In the genomic region with DNA sequence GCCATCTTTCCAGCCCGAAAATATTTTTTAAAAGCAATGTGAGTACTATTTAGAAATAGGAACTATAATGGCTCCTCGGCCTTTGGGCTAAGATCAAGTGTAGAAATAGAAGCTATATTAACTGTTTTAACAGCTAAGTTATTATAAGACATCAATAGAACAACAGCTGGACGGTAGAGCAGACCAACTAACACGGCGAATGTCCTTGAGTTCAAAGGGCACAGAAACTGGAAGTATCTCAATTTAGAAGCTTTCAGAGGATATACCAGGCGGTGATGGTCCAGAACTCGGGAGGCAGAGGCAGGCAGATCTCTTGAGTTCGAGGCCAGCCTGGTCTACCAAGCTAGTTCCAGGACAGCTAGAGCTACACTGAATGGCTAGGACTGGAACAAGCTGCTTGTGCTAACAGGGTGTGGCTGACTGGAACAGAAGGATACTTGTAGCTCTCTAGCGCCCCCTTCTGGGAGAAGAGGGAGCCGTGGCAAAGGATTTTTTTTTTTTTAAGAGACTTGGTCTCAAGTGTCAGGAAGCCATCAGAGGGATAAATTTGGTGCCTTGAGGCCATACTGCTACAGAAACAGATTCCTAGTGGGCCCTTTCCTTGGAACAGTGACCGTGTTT, we compare ENCODE assay signal across 9 mouse cellular contexts. TPM values are rescaled to one million over a fixed set of nuclear protein-coding genes. Genes with fewer than 3 reads are reported as not detected.
DNase-seq lines count a peak whose midpoint lies in the region; ATAC-seq and TF ChIP-seq lines count a peak whose summit lies in the region.
"Had no signal": no experiment of that assay in that cellular context is flagged by ENCODE, and none has a peak within 500 bp of the region (broad histone marks: within the 10 kb centered on the region; RNA-seq: fewer than 3 reads in every experiment).

No protein-coding gene starts in this region.

- H3K36me3 ChIP-seq in forebrain, postnatal 0 days (ENCODE audit: insufficient read depth) = peaks cover 36% of the 10 kb centered on the region
- peaks cover 79% of the 10 kb centered on the region for H3K36me3 ChIP-seq in liver, embryonic 12.5 days

- no peaks in the 10 kb centered on the region for H3K9me3 ChIP-seq in forebrain, postnatal 0 days (ENCODE audit: low read length)
- no peaks in the 10 kb centered on the region for H3K9me3 ChIP-seq in liver, embryonic 12.5 days (replicated peaks)

- TF ChIP-seq POLR2A in brain, embryonic 14.5 days (IDR thresholded peaks at IDR 0.05; ENCODE audit: borderline replicate concordance, extremely low read depth, insufficient read depth, insufficient read length, poor library complexity, severe bottlenecking) = no peak

- no peak for ATAC-seq in forebrain, postnatal 0 days
- ATAC-seq in liver, embryonic 12.5 days = no peak

- H3K4me2 ChIP-seq in forebrain, postnatal 0 days (ENCODE audit: low read depth) = no peak overlapping the region
- H3K4me2 ChIP-seq in liver, embryonic 12.5 days = no peak overlapping the region

- DNase-seq in 3134 (ENCODE audit: extremely low read depth, insufficient read length, low spot score) = peak; percentile 50
- peak; percentile 79 to 86 for DNase-seq in CD8-positive naive resting alpha-beta T cell, adult 2 months (ENCODE audit: low read depth in 2 of 2, low spot score in 2 of 2)
- peak; percentile 76 for DNase-seq in brain, embryonic 14.5 days (ENCODE audit: low read depth)
- peak; percentile 67 for DNase-seq in forebrain, postnatal 0 days
- DNase-seq in kidney, adult 8-10 months = peak; percentile 23 to 61
- peak; percentile 38 for DNase-seq in ovary, postnatal 36 days (ENCODE audit: low spot score)
- peak; percentile 61 to 68 for DNase-seq in thymus, postnatal 36 days

- no peaks in the 10 kb centered on the region for H3K27me3 ChIP-seq in forebrain, postnatal 0 days (ENCODE audit: insufficient read depth, low read length)
- no peaks in the 10 kb centered on the region for H3K27me3 ChIP-seq in liver, embryonic 12.5 days (replicated peaks)

- no peaks in the 10 kb centered on the region for H3K4me1 ChIP-seq in forebrain, postnatal 0 days (ENCODE audit: insufficient read depth)
- H3K4me1 ChIP-seq in liver, embryonic 12.5 days = peaks cover 60% of the 10 kb centered on the region

- whole genome bisulfite sequencing in forebrain, postnatal 0 days = 76% methylated on average over 11 of the region's 11 CpGs
- WGBS in liver, embryonic 12.5 days (ENCODE audit: insufficient replicate concordance) = 63% methylated on average over 11 of the region's 11 CpGs

- H3K4me3 ChIP-seq in forebrain, postnatal 0 days (ENCODE audit: low read depth, low read length) = no peak overlapping the region
- H3K4me3 ChIP-seq in liver, embryonic 12.5 days = no peak overlapping the region

- no peak overlapping the region for H3K9ac ChIP-seq in forebrain, postnatal 0 days
- H3K9ac ChIP-seq in liver, embryonic 12.5 days = 0 out of 2 replicates have a peak overlapping the region, but pooled peaks have one; percentile 37

- H3K27ac ChIP-seq in forebrain, postnatal 0 days (ENCODE audit: low read depth, low read length) = no peak overlapping the region
- peak overlapping the region; percentile 86 for H3K27ac ChIP-seq in liver, embryonic 12.5 days

- peak; percentile 64; the same call in 1 of the 2 replicates for TF ChIP-seq CTCF in brain, embryonic 14.5 days (IDR thresholded peaks at IDR 0.05; ENCODE audit: borderline replicate concordance, extremely low read depth, insufficient read depth, insufficient read length)
- TF ChIP-seq CTCF in forebrain, postnatal 0 days (IDR thresholded peaks at IDR 0.05; ENCODE audit: low read depth) = peak; percentile 64

RNA-seq across cellular contexts. Expression of a gene that starts 39.9 kb away (rescaled TPM):
- 0.08 and 0.10 TPM in 2 replicates for polyA plus RNA-seq in brain, embryonic 14.5 days (2012; rRNA removed)
- total RNA-seq in forebrain, postnatal 0 days (2014; rRNA removed) = not detected in 2 replicates
- not detected in 2 replicates for polyA plus RNA-seq in forebrain, postnatal 0 days (2015; fragmentation: Nextera tagmentation; extraction: Ambion mirVana)
- 7.1 and 7.7 TPM in 2 replicates for polyA plus RNA-seq in liver, embryonic 12.5 days (2016; fragmentation: Nextera tagmentation; extraction: Ambion mirVana)
- polyA plus RNA-seq: heart, embryonic 14.5 days had no signal
